Mouse (Mus musculus) hindbrain, embryonic 15.5 days (tissue): ENCODE measurements around the gene Eif2b3. TPM values are rescaled to one million over a fixed set of nuclear protein-coding genes. Genes with fewer than 3 reads are reported as not detected.

Experiments used
- ATAC-seq: fragments of 200-750 bp; cut with Nextera tagmentation; 2 replicates; pipeline ENCODE4 v1.8.0; 2017; ENCODE audit warnings: low read depth, moderate number of reproducible peaks, moderate TSS enrichment; ENCODE audit not compliant: low FRiP score
- H3K27ac ChIP-seq: fragments of 300-500 bp; sonication (generic); replicated peaks from 2 replicates; pipeline ENCODE4 v1.5.1; 2015; ENCODE audit warnings: mild to moderate bottlenecking, inconsistent platforms
- H3K27me3 ChIP-seq: fragments of 300-500 bp; sonication (generic); 2 replicates; pipeline ENCODE4 v1.6.1; 2015; ENCODE audit warnings: control low read depth, inconsistent platforms
- H3K36me3 ChIP-seq: fragments of 300-500 bp; sonication (generic); 2 replicates; pipeline ENCODE4 v1.6.1; 2015; ENCODE audit warnings: control low read depth, inconsistent platforms
- H3K4me1 ChIP-seq: fragments of 300-500 bp; sonication (generic); replicated peaks from 2 replicates; pipeline ENCODE4 v1.6.1; 2015; ENCODE audit warnings: control low read depth, inconsistent platforms
- H3K4me2 ChIP-seq: fragments of 300-500 bp; sonication (generic); 2 replicates; pipeline ENCODE4 v1.6.1; 2015; ENCODE audit warnings: moderate library complexity, mild to moderate bottlenecking, inconsistent platforms
- H3K4me3 ChIP-seq: fragments of 300-500 bp; sonication (generic); 2 replicates; pipeline ENCODE4 v1.5.1; 2015; ENCODE audit warnings: mild to moderate bottlenecking, inconsistent platforms
- H3K9ac ChIP-seq: fragments of 300-500 bp; sonication (generic); 2 replicates; pipeline ENCODE4 v1.6.1; 2015; ENCODE audit warnings: inconsistent platforms
- H3K9me3 ChIP-seq: fragments of 300-500 bp; sonication (generic); 2 replicates; pipeline ENCODE4 v1.6.1; 2016; ENCODE audit warnings: control low read depth, inconsistent platforms
- WGBS: fragments of 180-500 bp; shearing (Covaris S2); methylation state at CpG from one replicate; pipeline ENCODE4 v1.1.7; 2015; 5-methylcytosine and 5-hydroxymethylcytosine counted together
- polyA plus RNA-seq: library from polyadenylated mRNA; unstranded; fragments of >200 nt; fragmentation: Nextera tagmentation; extraction: Ambion mirVana; gene quantifications from 2 replicates; pipeline ENCODE4 v1.2.1, GENCODE M21; 2015

Gene Eif2b3
- polyA plus RNA-seq, 1 experiment from 2014 or later = 46.8 TPM

- no peak for ATAC-seq
- H3K4me2 ChIP-seq = no peak overlapping the region
- no peaks in the 10 kb centered on the region for H3K27me3 ChIP-seq
- 94% methylated on average over 7 of the region's 7 CpGs for WGBS
- no peak overlapping the region for H3K9ac ChIP-seq
- no peak overlapping the region for H3K4me3 ChIP-seq
- H3K27ac ChIP-seq = no peak overlapping the region
- H3K9me3 ChIP-seq = no peaks in the 10 kb centered on the region
- no peaks in the 10 kb centered on the region for H3K4me1 ChIP-seq
- H3K36me3 ChIP-seq = peaks cover 72% of the 10 kb centered on the region
These were observed 48.8 kb downstream of the Eif2b3 start for GRCm38 (mm10) chr4:117068035-117068434.

- Histone ChIP-seq H3K4me2 (no peak overlapping the region), H3K36me3 (peaks cover 77% of the 10 kb centered on the region), H3K9me3 (no peaks in the 10 kb centered on the region), H3K27me3 (no peaks in the 10 kb centered on the region), H3K27ac (no peak overlapping the region), H3K4me1 (no peaks in the 10 kb centered on the region), H3K9ac (no peak overlapping the region), H3K4me3 (no peak overlapping the region)
- 89% methylated on average over 1 of the region's 1 CpGs for WGBS
- no peak for ATAC-seq
These were observed 50.4 kb downstream of the Eif2b3 start for GRCm38 (mm10) chr4:117069647-117070046.

DNA sequence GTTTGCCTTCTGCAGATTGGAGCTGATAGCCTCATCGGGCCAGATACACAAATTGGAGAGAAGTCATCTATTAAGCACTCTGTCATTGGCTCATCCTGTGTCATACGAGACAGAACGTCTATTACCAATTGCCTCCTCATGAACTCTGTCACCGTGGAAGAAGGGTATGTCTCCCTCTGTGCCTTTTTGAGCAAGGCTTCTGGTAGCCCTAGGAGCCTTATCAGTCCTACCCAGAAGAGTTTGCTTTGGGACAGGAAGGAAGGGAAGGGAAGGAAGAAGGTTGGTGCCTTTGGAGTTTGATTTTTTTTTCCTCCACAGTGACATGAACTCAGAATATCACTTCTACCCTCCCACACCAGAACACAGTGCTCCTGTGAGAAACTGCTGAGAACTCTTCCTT, 51.4 kb downstream of the Eif2b3 start:
- no peaks in the 10 kb centered on the region for H3K4me1 ChIP-seq
- WGBS = 95% methylated on average over 4 of the region's 4 CpGs
- H3K9ac ChIP-seq = no peak overlapping the region
- H3K4me2 ChIP-seq = no peak overlapping the region
- no peak for ATAC-seq
- H3K27ac ChIP-seq = no peak overlapping the region
- H3K9me3 ChIP-seq = no peaks in the 10 kb centered on the region
- peaks cover 71% of the 10 kb centered on the region for H3K36me3 ChIP-seq
- H3K27me3 ChIP-seq = no peaks in the 10 kb centered on the region
- no peak overlapping the region for H3K4me3 ChIP-seq

- no peak for ATAC-seq
- 97% methylated on average over 5 of the region's 5 CpGs for WGBS
- Histone ChIP-seq H3K4me2 (no peak overlapping the region), H3K9ac (no peak overlapping the region), H3K9me3 (no peaks in the 10 kb centered on the region), H3K36me3 (peaks cover 73% of the 10 kb centered on the region), H3K27me3 (no peaks in the 10 kb centered on the region), H3K27ac (no peak overlapping the region), H3K4me3 (no peak overlapping the region), H3K4me1 (no peaks in the 10 kb centered on the region)
These were observed 52.0 kb downstream of the Eif2b3 start for GRCm38 (mm10) chr4:117071183-117071582.

- 83% methylated on average over 7 of the region's 7 CpGs for WGBS
- H3K4me3 ChIP-seq = no peak overlapping the region
- no peak overlapping the region for H3K9ac ChIP-seq
- H3K36me3 ChIP-seq = peaks cover 13% of the 10 kb centered on the region; the same call in 1 of the 2 replicates
- no peak overlapping the region for H3K27ac ChIP-seq
- H3K4me1 ChIP-seq = no peaks in the 10 kb centered on the region
- ATAC-seq = no peak
- no peaks in the 10 kb centered on the region for H3K27me3 ChIP-seq
- no peaks in the 10 kb centered on the region for H3K9me3 ChIP-seq
- no peak overlapping the region for H3K4me2 ChIP-seq
These were observed 68.9 kb downstream of the Eif2b3 start for GRCm38 (mm10) chr4:117087948-117088640.

DNA sequence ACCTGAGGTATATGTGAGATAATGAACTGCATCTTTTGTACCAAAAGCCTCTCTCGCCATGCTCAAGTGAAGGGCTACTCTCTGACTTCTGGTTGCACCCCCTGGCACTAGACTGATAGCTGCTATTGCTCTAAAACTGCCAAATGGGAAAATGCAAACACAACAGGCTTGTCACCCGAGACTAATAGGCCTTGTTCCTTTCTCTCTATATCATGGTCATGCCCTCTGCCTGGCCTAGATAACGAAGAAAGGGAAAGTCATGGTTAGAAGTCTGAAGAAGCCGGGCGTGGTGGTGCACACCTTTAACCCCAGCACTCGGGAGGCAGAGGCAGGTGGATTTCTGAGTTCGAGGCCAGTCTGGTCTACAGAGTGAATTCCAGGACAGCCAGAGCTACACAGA, 71.4 kb downstream of the Eif2b3 start:
- WGBS = 81% methylated on average over 7 of the region's 7 CpGs
- Histone ChIP-seq H3K4me1 (peaks cover 3% of the 10 kb centered on the region), H3K9ac (no peak overlapping the region), H3K27ac (no peak overlapping the region), H3K27me3 (0 out of 2 replicates have a peak, but pooled peaks cover 2% of the 10 kb centered on the region), H3K9me3 (no peaks in the 10 kb centered on the region), H3K4me3 (no peak overlapping the region), H3K36me3 (peaks cover 13% of the 10 kb centered on the region; the same call in 1 of the 2 replicates), H3K4me2 (no peak overlapping the region)
- no peak for ATAC-seq

- no peak overlapping the region for H3K4me3 ChIP-seq
- no peaks in the 10 kb centered on the region for H3K9me3 ChIP-seq
- no peak overlapping the region for H3K4me2 ChIP-seq
- WGBS = 86% methylated on average over 3 of the region's 3 CpGs
- H3K27ac ChIP-seq = no peak overlapping the region
- H3K9ac ChIP-seq = no peak overlapping the region
- H3K27me3 ChIP-seq = 0 out of 2 replicates have a peak, but pooled peaks cover 2% of the 10 kb centered on the region
- no peak for ATAC-seq
- no peaks in the 10 kb centered on the region for H3K36me3 ChIP-seq
- H3K4me1 ChIP-seq = peaks cover 34% of the 10 kb centered on the region
These were observed 75.6 kb downstream of the Eif2b3 start for GRCm38 (mm10) chr4:117094626-117095361.

DNA sequence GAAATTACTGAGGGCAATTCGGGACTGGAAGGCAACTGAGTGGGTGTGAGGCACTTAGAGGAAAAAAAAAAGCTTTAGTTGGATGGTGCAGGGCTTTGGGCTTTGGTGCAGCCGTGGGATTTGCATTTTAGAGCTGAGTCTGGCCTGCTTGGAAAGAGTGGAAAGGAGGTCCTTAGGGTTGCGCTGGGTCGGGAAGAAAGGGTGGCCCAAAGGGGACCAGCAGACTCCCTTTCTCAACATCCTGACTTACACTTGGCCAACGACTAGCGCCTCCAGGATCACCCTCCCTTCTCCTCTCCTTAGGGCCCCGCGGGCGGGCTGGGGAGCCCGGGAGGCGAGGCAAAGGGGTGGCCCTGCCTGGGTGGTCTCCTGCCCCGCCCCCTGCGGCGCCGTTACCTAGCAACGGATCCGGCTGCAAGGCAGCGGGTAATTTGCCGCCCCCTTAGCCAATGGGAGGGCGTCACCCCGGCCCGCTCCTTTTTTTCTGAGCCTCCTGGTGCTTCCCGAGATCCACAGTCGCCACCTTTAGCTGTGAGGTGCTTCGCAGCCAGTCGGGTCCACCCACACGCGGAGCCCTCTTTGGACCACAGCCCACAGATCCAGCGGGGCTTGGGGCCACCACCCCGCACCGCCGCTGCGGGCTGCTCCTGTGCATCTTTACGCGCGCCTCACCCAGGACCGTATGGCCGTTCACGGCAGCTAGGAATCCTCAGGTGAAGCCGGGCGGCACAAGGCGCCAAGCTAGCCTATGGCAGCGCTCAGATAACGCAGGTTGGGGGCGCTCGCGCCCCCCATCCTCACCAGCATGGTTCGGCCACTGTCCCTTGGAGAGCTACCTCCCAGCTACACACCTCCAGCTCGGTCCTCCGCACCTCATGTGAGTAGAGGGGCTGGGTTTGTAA, 76.6 kb downstream of the Eif2b3 start, which contains the start of gene Ptch2:
Gene Ptch2, plus strand, starts transcription at position 525 of the 902 bp plus-strand sequence.
- peak within 1 kb of the TSS; percentile 78 for H3K27ac ChIP-seq
- no peaks in the 10 kb centered on the region for H3K36me3 ChIP-seq
- 0 out of 2 replicates have a peak, but pooled peaks cover 2% of the 10 kb centered on the region for H3K27me3 ChIP-seq
- WGBS = under 1% methylated on average over 50 of the region's 50 CpGs
- ATAC-seq = peak; percentile 86
- peak within 1 kb of the TSS; percentile 92 for H3K4me2 ChIP-seq
- H3K9me3 ChIP-seq = no peaks in the 10 kb centered on the region
- peak within 1 kb of the TSS; percentile 70 for H3K9ac ChIP-seq
- H3K4me3 ChIP-seq = peak within 1 kb of the TSS; percentile 76
- H3K4me1 ChIP-seq = peaks cover 34% of the 10 kb centered on the region

- H3K4me2 ChIP-seq = peak overlapping the region; percentile 92
- peak overlapping the region; percentile 52 for H3K27ac ChIP-seq
- 0 out of 2 replicates have a peak, but pooled peaks have one; percentile 10 for ATAC-seq
- no peaks in the 10 kb centered on the region for H3K36me3 ChIP-seq
- H3K9ac ChIP-seq = peak overlapping the region; percentile 70
- peak overlapping the region; percentile 76 for H3K4me3 ChIP-seq
- WGBS = 6% methylated on average over 5 of the region's 5 CpGs
- 0 out of 2 replicates have a peak, but pooled peaks cover 2% of the 10 kb centered on the region for H3K27me3 ChIP-seq
- H3K9me3 ChIP-seq = no peaks in the 10 kb centered on the region
- peaks cover 34% of the 10 kb centered on the region for H3K4me1 ChIP-seq
These were observed 77.5 kb downstream of the Eif2b3 start for GRCm38 (mm10) chr4:117096666-117097065.

DNA sequence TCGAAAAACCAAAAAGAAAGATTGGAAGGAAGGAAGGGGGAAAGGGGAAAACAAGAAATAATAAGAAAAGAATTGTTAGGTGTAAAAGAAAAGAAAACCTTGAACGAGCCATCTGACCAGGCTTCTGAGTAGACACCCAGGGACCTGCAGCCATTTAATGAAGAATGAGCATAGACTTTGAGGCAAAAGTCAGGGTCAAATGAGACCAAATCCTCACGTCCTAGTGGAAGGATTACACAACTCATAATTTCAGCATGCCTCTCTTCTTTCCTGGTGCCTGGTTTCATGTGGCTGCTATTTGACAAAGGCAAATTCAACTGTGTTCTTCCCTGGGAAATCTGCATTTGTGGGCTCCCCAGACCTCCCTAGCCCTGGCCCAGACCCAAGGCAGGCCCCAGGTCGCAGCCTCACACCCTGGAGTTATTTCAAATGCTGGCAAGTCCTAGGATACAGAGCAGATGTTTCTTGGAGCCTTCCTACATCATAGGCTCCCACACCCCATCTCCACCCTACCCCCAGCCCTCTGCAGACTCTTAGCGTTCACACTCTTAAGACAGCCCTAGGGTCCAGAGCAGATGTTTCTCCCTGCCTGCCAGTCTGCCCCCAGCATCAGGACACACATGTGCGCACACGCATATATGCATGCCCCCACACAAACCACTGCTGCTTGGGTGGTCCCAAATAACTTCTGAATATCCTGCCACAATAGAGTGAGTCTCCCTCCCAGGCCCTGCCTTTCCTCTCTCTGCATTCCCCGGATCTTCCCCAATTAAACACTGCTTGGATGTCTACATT, 79.0 kb downstream of the Eif2b3 start:
- H3K9ac ChIP-seq = no peak overlapping the region
- H3K27ac ChIP-seq = no peak overlapping the region
- H3K36me3 ChIP-seq = no peaks in the 10 kb centered on the region
- H3K27me3 ChIP-seq = 0 out of 2 replicates have a peak, but pooled peaks cover 2% of the 10 kb centered on the region
- no peaks in the 10 kb centered on the region for H3K9me3 ChIP-seq
- peak overlapping the region; percentile 92 for H3K4me2 ChIP-seq
- H3K4me3 ChIP-seq = no peak overlapping the region
- H3K4me1 ChIP-seq = peaks cover 34% of the 10 kb centered on the region
- WGBS = 57% methylated on average over 8 of the region's 8 CpGs
- ATAC-seq = no peak

GRCm38 (mm10) chr4:117098764-117099036, 79.5 kb downstream of the Eif2b3 start:
- Histone ChIP-seq H3K9me3 (no peaks in the 10 kb centered on the region), H3K4me3 (no peak overlapping the region), H3K36me3 (no peaks in the 10 kb centered on the region), H3K27ac (no peak overlapping the region), H3K27me3 (0 out of 2 replicates have a peak, but pooled peaks cover 2% of the 10 kb centered on the region), H3K9ac (no peak overlapping the region), H3K4me2 (peak overlapping the region; percentile 92; the same call in 1 of the 2 replicates), H3K4me1 (peaks cover 34% of the 10 kb centered on the region)
- no peak for ATAC-seq
- 75% methylated on average over 2 of the region's 2 CpGs for WGBS
